Mouse (Mus musculus) embryonic fibroblast, embryonic 13.5 days (primary cell): ENCODE results near the gene Nudt5.

Source experiments
- CTCF ChIP-seq: IDR thresholded peaks from 2 replicates; pipeline ENCODE4 v1.5.1; 2011; ENCODE audit warnings: mild to moderate bottlenecking, control low read depth, low read length, moderate library complexity, borderline replicate concordance; ENCODE audit not compliant: insufficient read depth
- POLR2A ChIP-seq: IDR thresholded peaks from 2 replicates; pipeline ENCODE4 v1.6.1; 2011; ENCODE audit warnings: low read depth, mild to moderate bottlenecking, control low read depth, low read length, moderate library complexity

DNA sequence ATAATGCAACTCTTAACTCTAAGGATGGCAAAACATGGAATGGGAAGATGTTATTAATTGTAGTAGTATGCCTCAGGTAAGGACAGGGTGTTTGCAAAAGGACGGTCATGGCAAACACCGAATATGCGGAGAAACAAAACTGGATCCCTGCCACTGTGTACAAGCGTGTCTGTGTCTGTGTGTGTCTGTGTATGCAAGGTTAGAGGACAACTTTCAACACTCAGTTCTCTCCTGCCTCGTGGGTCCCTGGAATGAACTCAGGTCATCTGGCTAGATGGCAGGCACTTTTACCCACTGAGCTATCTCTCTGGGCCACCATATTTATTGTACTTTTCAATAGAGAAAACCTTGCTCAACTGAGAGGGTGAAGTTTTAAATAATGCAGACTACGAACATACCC lies 22.4 kb upstream of the Nudt5 start:
- TF ChIP-seq CTCF (no peak), POLR2A (no peak)
